Mouse (Mus musculus) ES-E14 (cell line): ENCODE results near the gene Dync1i1. TPM values are rescaled to one million over a fixed set of nuclear protein-coding genes. Genes with fewer than 3 reads are reported as not detected.

Source experiments
- DNase-seq: peaks from one replicate; pipeline ENCODE4 v3.0.0-alpha.2; 2013; ENCODE audit warnings: low read depth, low spot score
- H3K27ac ChIP-seq: 2 replicates; pipeline ENCODE4 v1.5.1; 2012; ENCODE audit warnings: low read depth, mild to moderate bottlenecking, low read length, moderate library complexity, mixed read lengths; ENCODE audit not compliant: poor library complexity, insufficient read depth, severe bottlenecking
- H3K36me3 ChIP-seq: 2 replicates; pipeline ENCODE4 v1.6.1; 2012; ENCODE audit warnings: mild to moderate bottlenecking, low read length, moderate library complexity, mixed read lengths; ENCODE audit not compliant: control insufficient read depth, poor library complexity, insufficient read depth, severe bottlenecking
- H3K4me1 ChIP-seq, 2 experiments: fragments of 150-350 bp in 1 of 2; sonication (generic) in 1 of 2; 2 replicates each; pipeline ENCODE4 v1.6.1; 2012; ENCODE audit warnings: low read length in 2 of 2, mild to moderate bottlenecking in 1 of 2, mixed read lengths in 1 of 2; ENCODE audit not compliant: control insufficient read depth in 2 of 2, insufficient read depth in 2 of 2, poor library complexity in 1 of 2
- H3K4me3 ChIP-seq, 2 experiments: fragments of 150-350 bp in 1 of 2; sonication (generic) in 1 of 2; 2 replicates each; pipeline ENCODE4 v1.5.1; 2012; ENCODE audit warnings: low read length in 2 of 2, low read depth in 1 of 2, mild to moderate bottlenecking in 1 of 2, mixed read lengths in 1 of 2; ENCODE audit not compliant: insufficient read depth in 1 of 2, poor library complexity in 1 of 2, severe bottlenecking in 1 of 2
- H3K9ac ChIP-seq: 2 replicates; pipeline ENCODE4 v1.6.1; 2012; ENCODE audit warnings: low read depth, mild to moderate bottlenecking, low read length, mixed read lengths; ENCODE audit not compliant: poor library complexity, insufficient read depth, severe bottlenecking
- H3K9me3 ChIP-seq: fragments of 150-350 bp; sonication (generic); 2 replicates; pipeline ENCODE4 v1.6.1; 2012; ENCODE audit warnings: low read depth, mild to moderate bottlenecking, low read length; ENCODE audit not compliant: control insufficient read depth, insufficient read depth
- CHD2 ChIP-seq: IDR thresholded peaks from 2 replicates; pipeline ENCODE4 v1.6.1; 2014; ENCODE audit warnings: mild to moderate bottlenecking, low read depth, low read length, inconsistent platforms
- HCFC1 ChIP-seq: IDR thresholded peaks from 2 replicates; pipeline ENCODE4 v1.6.1; 2012; ENCODE audit warnings: low read length, inconsistent platforms, borderline replicate concordance; ENCODE audit not compliant: insufficient read depth
- MAFK ChIP-seq: IDR thresholded peaks from 2 replicates; pipeline ENCODE4 v1.6.1; 2014; ENCODE audit warnings: mild to moderate bottlenecking, low read depth, low read length, inconsistent platforms; ENCODE audit not compliant: insufficient read depth
- ZC3H11A ChIP-seq: IDR thresholded peaks from 2 replicates; pipeline ENCODE4 v1.6.1; 2012; ENCODE audit warnings: low read depth, mild to moderate bottlenecking, inconsistent platforms, low read length, borderline replicate concordance
- ZNF384 ChIP-seq: IDR thresholded peaks from 2 replicates; pipeline ENCODE4 v1.6.1; 2012; ENCODE audit warnings: low read depth, low read length, inconsistent platforms
- in situ Hi-C, 2 experiments: fragments of 600-800 bp; cut with MboI; formaldehyde crosslinking; loops; one replicate each; pipeline ENCODE4 v1.15.1; 2025; ENCODE audit warnings: low sequenced_read_pairs in 2 of 2, inconsistent platforms in 1 of 2; ENCODE audit not compliant: unreplicated experiment in 2 of 2
- total RNA-seq: library from RNA; depleted of rRNA; stranded (reverse); fragments of 300-350 nt; gene quantifications from 2 replicates; pipeline ENCODE4 v1.2.3, GENCODE M21; 2012

Gene Dync1i1
- total RNA-seq, 1 experiment = 0.71 TPM

DNA sequence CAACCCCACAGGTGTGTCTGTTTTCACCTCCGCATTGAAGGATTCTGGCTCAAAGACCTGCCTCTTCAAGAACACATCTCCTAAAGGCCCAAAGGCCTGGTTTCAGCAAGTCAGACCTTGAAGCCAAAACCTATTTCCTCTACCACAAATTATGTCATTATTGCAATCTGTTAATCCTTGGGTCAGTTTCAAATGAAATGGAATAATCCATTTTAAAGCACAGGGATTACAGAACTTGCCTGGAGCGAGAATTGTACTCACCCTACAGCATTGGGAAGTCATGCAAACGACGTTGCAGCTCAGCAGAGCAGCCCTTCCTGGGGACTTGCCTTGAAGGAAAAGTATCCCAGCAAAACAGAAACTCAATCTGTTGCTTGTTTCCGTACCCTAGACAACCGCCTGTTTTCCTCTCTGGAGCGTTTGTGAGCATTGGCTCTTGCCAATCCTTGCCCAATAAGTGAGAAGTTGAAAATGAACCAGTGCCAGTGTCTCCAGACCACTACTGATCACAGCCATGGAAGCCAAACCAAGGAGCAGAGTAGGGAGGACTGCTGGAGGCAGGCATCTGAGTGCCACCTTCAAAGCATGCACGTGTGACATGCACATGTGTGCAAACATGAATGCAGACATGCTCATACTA lies 241.5 kb downstream of the Dync1i1 start:
- no peak for DNase-seq
- Histone ChIP-seq H3K27ac (no peak overlapping the region), H3K9ac (no peak overlapping the region), H3K4me1 (no peaks in the 10 kb centered on the region), H3K36me3 (no peaks in the 10 kb centered on the region), H3K9me3 (no peaks in the 10 kb centered on the region), H3K4me3 (no peak overlapping the region)
- in situ Hi-C loops = no loop called here
- TF ChIP-seq ZNF384 = no peak
- TF ChIP-seq HCFC1 = no peak
- TF ChIP-seq CHD2 = no peak
- no peak for TF ChIP-seq ZC3H11A
- no peak for TF ChIP-seq MAFK

DNA sequence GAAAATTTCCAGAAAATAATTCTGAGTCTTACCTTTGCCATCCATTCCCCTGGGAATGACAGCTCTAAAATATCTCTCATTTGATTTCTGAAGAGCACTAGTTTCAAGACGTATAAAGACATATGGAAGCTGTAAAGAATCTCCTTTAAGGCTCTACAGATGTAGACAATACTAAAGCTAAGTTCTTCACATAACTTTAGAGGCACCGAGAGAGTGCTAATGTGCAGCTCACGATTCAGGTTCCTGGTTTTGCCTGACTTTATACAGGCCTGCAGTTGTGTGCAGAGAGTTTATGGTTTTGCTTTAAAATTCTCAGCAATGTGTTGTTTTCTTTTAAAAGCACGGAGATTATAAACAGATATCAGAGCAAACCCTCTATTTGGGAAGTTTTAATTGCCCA lies 242.1 kb downstream of the Dync1i1 start:
- in situ Hi-C loops = no loop called here
- TF ChIP-seq HCFC1 (no peak), ZNF384 (no peak), MAFK (no peak), ZC3H11A (no peak), CHD2 (no peak)

DNA sequence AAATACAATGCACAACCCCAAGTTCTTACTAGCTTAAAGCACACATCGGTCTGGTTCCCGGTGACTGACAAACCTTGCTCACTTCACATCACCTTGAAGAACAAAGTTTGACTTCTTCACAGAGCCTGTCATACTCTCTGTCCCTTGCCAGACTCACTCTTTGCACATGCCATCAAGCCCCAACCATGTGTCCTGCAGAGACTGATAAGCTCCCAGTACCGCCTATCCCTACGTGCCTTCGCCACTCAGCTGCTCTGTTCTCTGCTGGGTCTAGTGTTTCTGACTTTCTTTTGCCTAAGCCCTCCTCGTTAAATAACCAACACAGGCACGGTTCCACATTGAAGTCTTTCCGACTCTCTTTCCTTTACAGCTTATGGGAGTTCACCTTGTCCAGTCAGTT lies 244.2 kb downstream of the Dync1i1 start:
- no peak for DNase-seq
- no peak overlapping the region for H3K27ac ChIP-seq
- no peak overlapping the region for H3K4me3 ChIP-seq
- H3K36me3 ChIP-seq = no peaks in the 10 kb centered on the region
- H3K9me3 ChIP-seq = no peaks in the 10 kb centered on the region
- H3K9ac ChIP-seq = no peak overlapping the region
- H3K4me1 ChIP-seq = no peaks in the 10 kb centered on the region
- TF ChIP-seq CHD2 = no peak
- no peak for TF ChIP-seq ZNF384
- TF ChIP-seq HCFC1 = no peak
- no peak for TF ChIP-seq ZC3H11A
- TF ChIP-seq MAFK = no peak
- in situ Hi-C loops = no loop called here

More for the DNA sequence above, 242.1 kb downstream of the Dync1i1 start:
- H3K4me3 ChIP-seq = no peak overlapping the region
- no peaks in the 10 kb centered on the region for H3K36me3 ChIP-seq
- no peak for DNase-seq
- no peaks in the 10 kb centered on the region for H3K9me3 ChIP-seq
- no peaks in the 10 kb centered on the region for H3K4me1 ChIP-seq
- H3K9ac ChIP-seq = no peak overlapping the region
- H3K27ac ChIP-seq = no peak overlapping the region

- Histone ChIP-seq H3K9me3 (no peaks in the 10 kb centered on the region), H3K4me3 (no peak overlapping the region), H3K9ac (no peak overlapping the region), H3K36me3 (no peaks in the 10 kb centered on the region), H3K27ac (no peak overlapping the region), H3K4me1 (no peaks in the 10 kb centered on the region)
- no peak for TF ChIP-seq CHD2
- TF ChIP-seq HCFC1 = no peak
- TF ChIP-seq MAFK = no peak
- no peak for TF ChIP-seq ZNF384
- no peak for TF ChIP-seq ZC3H11A
- DNase-seq = no peak
- in situ Hi-C loops = no loop called here
Observed at GRCm38 (mm10) chr6:5976241-5976640, 250.8 kb downstream of the Dync1i1 start.

- TF ChIP-seq ZNF384 (peak; percentile 85), CHD2 (no peak)
Observed at GRCm38 (mm10) chr6:5977238-5977920, 251.9 kb downstream of the Dync1i1 start.

More at GRCm38 (mm10) chr6:5977238-5977920, 251.9 kb downstream of the Dync1i1 start:
- in situ Hi-C loops = no loop called here
- no peak overlapping the region for H3K27ac ChIP-seq
- no peaks in the 10 kb centered on the region for H3K9me3 ChIP-seq
- no peak overlapping the region; a peak in 1 of 4 replicates for H3K4me3 ChIP-seq
- no peaks in the 10 kb centered on the region for H3K36me3 ChIP-seq
- H3K9ac ChIP-seq = no peak overlapping the region
- DNase-seq = no peak
- no peaks in the 10 kb centered on the region for H3K4me1 ChIP-seq
